Mouse (Mus musculus): ENCODE measurements around the gene Ywhae.
"Not testable (repeated sequence)": the region's sequence is repeated elsewhere in the genome, so short reads cannot be mapped to it uniquely, and the experiment has no call there.

The Ywhae gene

DNA sequence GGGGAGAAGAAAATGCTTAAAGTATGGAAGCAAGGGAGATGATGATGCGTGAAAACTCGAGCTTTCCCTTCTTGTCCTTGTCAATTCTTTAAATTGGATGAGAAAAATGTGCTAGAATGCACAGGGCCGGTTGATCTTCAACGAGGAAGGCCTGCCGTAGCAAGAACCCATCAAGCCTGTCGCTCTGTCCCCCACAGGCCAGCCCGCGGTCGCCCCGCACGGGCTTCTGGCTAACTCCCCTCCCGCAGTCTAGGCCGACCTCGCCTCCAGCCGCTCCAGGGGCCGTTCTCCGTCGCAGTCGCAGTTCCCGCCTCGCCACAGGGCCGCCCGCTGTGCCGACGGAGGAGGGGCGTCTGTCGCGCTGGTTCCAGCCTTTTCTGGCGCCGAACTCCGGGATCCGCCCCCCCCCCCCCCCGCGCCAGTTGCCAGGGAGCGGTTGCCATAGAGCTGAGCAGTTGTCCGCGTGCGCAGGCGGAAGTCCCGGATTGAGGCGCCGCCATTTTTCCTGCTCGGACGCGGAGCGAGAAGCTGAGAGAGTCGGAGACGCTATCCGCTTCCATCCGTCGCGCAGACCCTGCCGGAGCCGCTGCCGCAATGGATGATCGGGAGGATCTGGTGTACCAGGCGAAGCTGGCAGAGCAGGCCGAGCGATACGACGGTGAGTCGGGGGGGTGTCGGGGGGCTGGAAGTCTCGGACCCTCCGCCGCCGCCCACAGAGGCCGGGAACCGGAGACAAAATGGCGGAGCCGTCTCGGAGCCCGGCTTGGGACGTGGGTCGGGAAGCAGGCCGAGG, at the start of gene Ywhae:
Gene Ywhae (plus strand): TSS at position 436 of the 793 bp plus-strand sequence.
- peak; percentile 80 to 83 for DNase-seq (ENCODE audit: low read depth in 2 of 2, low spot score in 2 of 2)

DNA sequence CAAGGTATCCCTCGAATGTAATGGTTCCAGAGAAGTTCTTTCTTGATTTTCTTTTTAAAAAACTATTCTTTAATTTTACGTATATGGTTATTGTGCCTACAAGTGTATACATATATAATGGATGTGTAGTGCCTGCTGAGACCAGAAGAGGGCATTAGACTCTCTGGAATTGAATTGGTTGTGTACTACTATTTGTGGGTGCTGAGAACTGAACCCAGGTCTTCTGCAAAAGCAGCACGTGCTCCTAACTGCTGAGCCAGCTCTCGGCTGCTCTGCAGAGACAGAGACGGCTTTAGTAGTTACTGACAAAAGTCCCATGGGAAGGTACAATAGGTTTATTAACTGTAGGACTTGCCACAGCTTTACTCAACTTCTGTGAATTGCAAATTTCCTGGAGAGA, 48.2 kb upstream of the Ywhae start:
- no peak for DNase-seq (ENCODE audit: low read depth in 2 of 2, low spot score in 2 of 2)

DNA sequence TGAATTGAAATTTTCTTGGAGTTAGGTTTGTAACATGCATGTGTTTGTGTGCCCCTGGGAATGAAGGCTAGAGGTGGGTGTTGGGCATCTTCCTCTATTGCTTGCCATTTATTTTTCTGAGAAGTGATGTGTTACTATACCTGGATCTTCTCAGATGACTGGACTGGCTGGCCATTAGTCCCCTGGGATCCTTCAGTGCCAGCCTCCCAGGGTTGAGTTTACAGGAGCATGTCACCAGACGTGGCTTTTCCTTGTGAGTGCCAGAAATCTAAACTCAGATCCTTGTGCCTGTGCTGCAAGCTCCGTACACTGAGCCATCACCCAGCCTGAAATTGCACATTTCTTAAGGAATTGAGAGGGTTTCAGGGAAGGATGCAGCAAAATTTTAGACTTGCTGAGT, 47.7 kb upstream of the Ywhae start:
- no peak for DNase-seq (ENCODE audit: low read depth in 2 of 2, low spot score in 2 of 2)

DNA sequence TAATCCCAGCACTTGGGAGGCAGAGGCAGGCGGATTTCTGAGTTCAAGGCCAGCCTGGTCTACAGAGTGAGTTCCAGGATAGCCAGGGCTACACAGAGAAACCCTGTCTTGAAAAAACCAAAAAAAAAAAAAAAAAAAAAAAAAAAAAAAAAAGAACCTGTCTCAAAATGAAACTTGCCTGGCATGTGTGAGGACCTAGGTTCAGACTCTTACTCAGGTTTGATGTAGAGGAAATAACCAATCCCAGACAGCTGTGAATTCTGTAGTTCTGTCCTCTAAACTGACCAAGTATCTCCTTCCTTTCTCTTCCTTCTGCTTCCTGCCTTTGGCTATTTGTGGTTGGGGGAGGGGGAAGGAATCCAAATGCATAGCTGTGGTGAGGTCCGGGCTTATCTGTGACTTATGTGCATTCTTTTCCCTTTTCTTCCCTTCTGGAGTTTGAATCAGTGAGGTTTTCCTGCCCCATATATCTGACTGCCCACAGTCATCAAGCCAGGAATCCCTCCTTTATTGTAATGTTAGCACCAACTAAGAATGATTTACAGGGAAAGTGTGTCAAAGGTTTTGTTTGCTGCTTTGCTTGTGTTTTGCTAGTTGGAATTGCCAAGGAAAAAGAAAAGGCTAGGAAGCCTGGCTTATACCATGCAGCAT, 45.2 kb upstream of the Ywhae start:
- DNase-seq (ENCODE audit: low read depth in 2 of 2, low spot score in 2 of 2) = no peak

DNA sequence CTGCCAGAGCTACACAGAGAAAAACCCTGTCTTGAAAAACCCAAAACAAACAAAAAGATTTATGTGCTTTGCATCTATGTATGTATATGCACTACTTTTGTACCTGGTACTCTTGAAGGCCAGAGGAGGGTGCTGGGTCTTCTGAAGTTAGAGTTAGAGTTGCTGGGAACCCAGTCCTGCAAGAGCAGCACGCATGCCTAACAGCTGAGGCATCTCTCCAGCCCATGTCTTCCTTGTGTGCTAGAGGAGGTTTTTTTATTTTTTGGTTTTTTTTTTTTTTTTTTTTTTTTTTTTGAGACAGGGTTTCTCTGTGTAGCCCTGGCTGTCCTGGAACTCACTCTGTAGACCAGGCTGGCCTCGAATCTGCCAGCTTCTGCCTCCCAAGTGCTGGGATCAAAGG, 44.5 kb upstream of the Ywhae start:
- DNase-seq (ENCODE audit: low read depth in 2 of 2, low spot score in 2 of 2) = no peak

DNA sequence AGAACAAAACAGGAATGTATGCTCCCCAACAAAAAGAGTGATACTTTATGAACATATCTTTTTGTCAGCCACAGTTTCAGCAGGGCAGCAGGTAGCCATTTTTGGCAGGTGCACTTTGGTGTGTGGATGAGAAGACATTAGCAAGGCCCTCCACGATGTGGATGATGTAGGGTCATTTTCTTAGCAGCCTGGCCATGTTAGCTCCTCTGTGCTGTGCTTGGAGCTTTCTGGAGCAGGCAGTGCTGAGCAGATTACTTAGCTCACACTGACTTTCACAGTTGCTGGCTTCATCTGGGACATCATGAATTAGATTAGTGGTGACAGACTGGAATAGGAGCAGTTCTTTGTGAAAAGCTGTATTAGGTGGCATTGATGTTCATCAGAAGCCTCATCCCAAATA, 42.7 kb upstream of the Ywhae start:
- DNase-seq (ENCODE audit: low read depth in 2 of 2, low spot score in 2 of 2) = no peak

DNA sequence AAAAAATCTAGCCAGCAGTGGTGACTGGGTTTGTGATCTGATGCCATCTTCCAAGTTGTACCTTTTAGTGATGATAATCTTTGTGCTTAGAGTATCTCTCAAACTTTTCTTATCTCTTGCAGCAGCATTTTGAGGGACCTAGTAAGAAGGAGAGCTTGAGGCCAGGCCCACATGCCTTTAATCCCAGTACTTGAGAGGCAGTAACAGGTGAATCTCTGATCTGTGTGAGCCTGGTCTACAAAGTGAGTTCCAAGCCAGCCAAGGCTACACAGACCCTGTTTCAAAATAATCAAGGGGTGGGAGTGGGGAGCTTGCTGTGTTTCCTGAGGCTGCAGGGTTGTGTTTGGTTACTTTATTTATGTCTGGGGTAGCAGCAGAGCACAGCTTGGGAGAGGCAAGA, 41.6 kb upstream of the Ywhae start:
- DNase-seq (ENCODE audit: low read depth in 2 of 2, low spot score in 2 of 2) = no peak

DNA sequence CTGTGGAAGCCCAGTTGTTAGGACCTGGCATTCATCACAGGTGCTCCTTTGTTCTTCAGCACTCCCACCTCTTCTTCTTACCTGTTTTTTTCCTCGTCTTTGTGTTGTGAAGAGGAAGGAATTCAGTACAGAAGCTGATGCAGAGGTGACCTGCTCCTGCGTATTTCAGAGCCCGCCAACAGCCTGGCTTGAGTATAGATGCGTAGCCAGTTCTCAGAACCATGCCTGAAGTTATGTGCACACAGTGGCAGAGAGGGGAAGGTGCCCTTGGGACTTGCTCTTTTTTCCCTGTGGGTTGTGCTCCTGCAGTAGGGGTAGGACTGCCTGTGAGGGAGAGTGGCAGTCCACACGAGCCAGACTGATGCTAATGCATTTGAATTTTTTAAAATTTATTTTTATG, 39.1 kb upstream of the Ywhae start:
- no peak for DNase-seq (ENCODE audit: low read depth in 2 of 2, low spot score in 2 of 2)

DNA sequence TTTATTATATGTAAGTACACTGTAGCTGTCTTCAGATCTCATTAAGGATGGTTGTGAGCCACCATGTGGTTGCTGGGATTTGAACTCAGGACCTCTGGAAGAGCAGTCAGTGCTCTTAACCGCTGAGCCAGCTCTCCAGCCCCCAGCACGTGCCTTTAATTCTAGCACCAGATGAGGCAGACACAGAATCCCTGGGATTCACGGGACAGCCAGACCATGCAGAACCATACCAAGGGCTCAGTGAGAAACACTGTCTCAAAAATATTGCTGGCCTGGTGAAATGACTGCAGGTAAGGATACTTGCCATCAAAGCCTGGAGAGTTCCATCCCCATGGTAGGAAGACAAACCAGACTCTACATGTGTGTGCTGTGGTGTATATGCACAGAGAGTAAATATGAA, 35.2 kb upstream of the Ywhae start:
- DNase-seq (ENCODE audit: low read depth in 2 of 2, low spot score in 2 of 2) = not testable (repeated sequence)

DNA sequence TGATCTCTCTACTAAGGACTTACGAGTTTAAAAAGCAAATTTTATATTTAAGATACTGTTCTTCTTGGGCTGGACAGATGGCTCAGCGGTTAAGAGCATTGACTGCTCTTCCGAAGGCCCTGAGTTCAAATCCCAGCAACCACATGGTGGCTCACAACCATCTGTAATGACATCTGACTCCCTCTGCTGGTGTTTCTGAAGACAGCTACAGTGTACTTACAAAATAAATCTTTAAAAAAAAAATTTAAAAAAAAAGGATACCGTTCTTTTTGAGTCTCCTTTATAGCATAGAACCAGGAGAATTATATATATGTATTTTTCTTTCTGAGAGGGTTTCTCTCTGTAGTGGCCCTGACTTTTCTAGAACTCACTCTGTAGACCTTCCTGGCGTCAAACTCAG, 32.1 kb upstream of the Ywhae start:
- no peak for DNase-seq (ENCODE audit: low read depth in 2 of 2, low spot score in 2 of 2)

DNA sequence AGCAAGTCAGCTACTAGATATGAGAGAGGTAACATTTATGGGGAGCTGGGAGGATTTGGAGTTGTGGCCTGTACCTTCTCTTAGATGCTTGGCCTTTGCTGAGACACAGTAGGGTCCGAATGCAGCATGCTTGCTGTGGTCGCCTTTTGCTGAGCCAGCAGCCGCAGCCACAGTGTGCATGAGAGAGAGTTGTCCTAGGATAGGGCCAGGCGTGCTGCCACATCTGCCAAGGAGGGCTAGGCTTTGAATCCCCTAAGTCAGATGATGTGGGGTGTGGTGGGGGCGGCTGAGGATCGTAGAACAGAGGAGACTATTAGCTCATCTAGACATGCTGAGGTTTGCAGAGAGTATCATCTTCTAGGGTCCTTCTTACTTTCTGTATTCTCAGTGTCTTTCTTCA, 29.9 kb upstream of the Ywhae start:
- DNase-seq (ENCODE audit: low read depth in 2 of 2, low spot score in 2 of 2) = no peak

DNA sequence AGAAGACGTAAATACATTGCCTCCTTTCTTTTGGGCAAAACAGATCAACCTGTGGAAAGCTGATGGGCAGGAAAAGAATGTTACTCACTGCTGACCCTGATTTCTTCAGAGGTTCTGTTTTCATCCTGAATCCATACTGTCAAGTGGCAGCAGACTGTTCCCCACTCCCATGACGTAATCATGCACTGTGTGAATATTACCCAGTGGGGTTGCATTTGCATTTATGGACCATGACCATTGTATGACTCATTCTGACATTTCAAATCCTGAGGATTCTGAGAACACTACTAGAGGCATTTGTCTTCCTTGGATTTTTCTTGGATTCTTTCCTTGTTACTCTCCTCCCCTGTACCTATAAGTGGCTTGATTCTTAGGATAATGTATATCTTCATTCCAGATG, 28.9 kb upstream of the Ywhae start:
- DNase-seq (ENCODE audit: low read depth in 2 of 2, low spot score in 2 of 2) = no peak

DNA sequence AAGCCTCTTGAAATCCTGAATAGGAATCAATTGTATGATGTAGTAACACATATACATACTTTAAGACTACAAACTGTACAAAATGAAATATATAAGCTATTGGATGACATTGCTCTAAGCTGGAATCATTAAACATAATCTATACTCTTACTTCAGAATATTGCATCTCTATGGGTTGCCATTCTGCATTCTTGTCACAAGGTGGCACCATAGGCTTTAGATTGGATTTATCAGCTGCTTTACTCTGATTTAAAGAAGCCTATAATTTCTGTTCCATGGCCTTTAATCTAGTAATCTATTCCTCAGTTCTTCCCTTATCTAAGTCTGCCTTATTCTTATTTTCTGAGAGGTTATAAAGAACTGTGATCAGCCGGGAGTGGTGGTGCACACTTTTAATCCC, 18.7 kb upstream of the Ywhae start:
- DNase-seq (ENCODE audit: low read depth in 2 of 2, low spot score in 2 of 2) = peak in 1 of 2 experiments; percentile 50

DNA sequence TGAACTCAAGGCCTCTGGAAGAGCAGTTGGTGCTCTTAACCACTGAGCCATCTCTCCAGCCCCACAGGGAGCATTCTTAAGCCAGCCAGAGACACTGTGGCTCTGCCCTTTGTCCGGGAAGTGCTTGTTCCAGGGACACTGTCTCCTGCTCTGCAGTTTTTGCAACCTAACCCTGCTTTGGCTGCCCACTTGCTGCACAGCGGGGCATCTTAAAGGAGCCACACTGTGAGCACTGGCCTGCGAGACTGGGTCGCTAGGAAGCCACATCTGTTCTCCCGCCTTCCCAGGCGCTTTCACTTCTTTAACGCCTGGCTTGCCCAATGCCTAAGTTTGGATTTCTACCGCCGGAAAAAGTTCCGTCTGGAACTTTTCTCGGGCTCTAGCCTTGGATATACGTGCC, 17.1 kb upstream of the Ywhae start:
- DNase-seq (ENCODE audit: low read depth in 2 of 2, low spot score in 2 of 2) = no peak

DNA sequence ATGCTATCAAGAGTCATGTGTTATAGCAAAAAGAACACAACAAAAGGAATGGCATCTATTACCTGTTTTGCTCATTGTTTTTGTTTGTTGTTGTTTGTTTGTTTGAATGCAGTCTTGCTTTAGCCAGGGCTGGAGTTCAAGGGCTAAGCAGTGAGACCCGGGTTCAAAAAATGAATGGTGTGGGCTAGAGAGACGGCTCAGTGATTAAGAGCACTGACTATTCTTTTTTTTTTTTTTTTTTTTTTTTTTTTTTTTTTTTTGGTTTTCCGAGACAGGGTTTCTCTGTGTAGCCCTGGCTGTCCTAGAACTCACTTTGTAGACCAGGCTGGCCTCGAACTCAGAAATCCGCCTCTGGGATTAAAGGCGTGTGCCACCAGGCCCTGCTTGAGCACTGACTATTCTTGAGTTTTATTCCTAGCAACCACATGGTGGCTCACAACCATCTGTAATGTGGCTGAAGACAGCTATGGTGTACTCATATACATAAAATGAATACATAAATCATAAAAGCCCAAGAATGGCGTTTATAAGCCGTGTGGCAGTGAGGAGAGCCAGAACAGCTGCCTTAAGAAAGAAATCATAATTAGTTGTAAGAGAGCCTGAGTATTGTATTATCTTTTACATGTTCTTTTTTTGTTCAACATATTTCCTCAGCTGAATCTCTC, 15.9 kb upstream of the Ywhae start:
- DNase-seq (ENCODE audit: low read depth in 2 of 2, low spot score in 2 of 2) = no peak

DNA sequence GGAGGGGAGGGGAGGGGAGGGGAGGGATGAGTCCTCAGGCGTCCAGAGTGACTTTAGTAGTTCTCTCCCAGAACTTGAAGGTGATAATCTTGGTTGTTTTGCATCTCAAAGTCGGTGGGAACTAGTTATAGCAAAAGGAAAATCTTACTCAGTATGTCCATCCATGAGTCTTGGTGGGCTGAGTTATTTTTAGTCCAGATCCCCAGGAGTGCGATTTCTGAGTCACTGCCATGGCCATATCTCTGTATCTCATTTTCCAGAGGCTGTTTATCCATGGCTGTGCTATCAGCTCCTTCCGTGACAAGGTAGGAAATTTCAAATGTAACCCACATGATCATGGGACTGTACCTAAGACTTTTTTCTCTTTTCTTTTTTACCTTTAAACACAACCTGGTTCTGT, 10.3 kb upstream of the Ywhae start:
- no peak for DNase-seq (ENCODE audit: low read depth in 2 of 2, low spot score in 2 of 2)

DNA sequence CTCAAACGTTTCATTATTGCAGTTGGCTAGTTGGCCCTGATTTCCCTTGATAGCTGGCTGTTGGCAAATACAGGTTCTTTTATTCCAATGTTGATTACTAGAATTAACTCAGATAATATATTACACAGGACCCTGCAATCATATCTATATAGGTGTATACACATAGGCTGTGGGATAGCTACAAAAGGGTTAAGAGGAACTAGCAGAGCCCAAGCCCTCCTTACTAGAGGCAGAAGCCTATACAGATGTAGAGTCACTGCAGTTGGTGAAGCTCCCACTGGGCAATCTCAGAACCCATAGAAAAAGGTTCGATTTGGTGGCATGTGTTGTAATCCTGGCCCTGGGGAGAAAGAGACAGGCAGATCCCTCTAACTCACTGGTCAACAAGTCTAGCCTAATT, 5.5 kb upstream of the Ywhae start:
- no peak for DNase-seq (ENCODE audit: low read depth in 2 of 2, low spot score in 2 of 2)

DNA sequence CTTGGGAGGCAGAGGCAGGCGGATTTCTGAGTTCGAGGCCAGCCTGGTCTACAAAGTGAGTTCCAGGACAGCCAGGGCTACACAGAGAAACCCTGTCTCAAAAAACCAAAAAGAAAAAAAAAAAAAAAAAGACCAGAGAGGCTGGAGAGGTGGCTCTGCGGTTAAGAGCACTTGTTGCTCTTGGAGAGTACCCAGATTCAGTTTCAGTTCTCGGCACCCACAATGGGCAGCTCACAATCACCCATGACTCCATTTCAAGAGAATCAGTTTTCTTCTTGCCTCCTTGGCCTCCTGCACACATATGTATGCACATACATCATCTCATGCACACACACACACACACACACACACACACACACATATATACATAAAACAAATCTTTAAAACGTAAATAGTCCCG, 5.0 kb upstream of the Ywhae start:
- not testable (repeated sequence) for DNase-seq (ENCODE audit: low read depth in 2 of 2, low spot score in 2 of 2)

DNA sequence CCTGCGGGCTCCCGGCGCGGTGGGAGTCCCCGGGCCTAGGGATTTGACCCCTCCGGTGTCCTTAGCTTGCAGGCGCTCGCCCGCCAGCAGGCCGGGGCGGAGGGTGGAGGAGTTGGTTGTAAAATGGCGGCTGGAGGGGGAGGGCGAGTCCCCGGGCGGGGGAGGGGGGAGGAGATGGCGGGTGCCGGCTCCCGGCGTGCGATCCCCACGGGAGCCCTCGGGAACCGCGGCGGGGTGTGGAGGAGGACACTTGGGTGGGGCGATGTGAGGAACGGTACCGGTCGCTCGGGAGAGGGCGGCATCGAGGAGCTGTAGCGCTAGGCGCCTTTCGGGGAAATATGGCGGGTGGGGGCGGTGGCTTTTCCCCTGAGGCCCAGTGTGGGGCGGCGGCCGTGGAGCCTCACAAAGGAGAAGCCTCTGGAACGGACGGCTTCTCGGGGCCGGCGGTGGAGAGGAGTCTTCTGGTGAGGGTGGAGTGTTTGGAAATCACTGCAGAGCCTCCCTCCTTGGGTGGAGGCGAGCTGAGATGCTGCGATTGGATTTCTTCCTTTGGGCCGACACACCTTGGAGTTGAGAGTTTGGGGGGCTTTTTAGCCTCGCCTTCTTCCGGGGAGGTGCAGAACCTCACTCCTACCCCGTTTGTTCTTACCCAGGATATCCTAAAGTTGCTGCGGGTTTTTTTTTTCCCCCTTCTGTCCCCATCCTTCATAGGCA, 715 bp downstream of the Ywhae start:
- DNase-seq (ENCODE audit: low read depth in 2 of 2, low spot score in 2 of 2) = peak in 1 of 2 experiments; percentile 60

DNA sequence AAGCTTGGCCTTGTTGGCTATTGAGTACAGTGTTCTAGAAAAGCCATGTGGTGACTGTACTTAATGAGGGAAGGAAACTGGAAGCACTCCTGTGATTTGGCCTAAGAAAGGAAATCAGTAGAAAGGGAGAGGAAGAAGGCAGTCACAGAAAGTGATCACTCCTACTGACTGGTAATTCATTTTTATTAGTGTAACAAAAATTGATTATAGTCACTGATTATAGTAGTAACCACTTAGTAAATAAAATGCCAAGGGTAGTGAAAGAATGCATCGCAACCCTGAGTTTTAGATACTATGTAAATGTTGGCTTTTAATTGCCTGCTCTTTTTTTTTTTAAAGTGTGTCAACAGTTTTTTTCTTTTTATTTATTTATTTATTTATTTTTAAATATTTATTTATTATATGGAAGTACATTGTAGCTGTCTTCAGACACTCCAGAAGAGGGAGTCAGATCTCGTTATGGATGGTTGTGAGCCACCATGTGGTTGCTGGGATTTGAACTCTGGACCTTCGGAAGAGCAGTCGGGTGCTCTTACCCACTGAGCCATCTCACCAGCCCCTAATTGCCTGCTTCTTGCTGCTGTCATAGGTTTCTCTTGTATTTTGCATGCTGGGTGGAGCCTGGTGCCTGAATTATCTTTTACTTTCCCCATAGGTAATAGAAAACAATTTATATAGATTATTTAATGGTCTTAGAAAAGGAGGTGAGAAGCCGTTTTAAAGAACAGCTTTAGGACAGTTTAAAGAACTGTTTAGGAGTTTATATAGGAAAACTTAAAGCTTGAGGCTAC, 3.0 kb downstream of the Ywhae start:
- no peak for DNase-seq (ENCODE audit: low read depth in 2 of 2, low spot score in 2 of 2)

DNA sequence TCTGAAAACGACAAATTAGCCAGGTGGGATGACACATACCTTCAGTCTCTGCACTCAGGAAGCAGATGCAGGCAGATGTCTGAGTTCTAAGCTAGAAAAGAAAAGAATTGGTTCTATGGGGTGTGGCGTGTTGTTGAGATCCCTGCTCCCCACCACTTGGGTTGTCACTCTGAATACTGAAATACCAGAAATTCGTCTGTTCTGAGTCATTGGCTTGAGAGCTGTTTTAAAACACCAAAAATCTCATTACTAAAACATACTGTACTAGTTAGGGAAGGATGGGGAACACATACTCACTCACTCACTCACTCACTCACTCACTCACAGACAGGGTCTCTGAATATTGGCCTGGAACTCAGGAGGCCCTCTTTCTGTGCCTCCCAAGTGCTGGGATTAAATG, 4.3 kb downstream of the Ywhae start:
- DNase-seq (ENCODE audit: low read depth in 2 of 2, low spot score in 2 of 2) = no peak
